Comparison of ENCODE assay signal across 12 mouse cellular contexts in the genomic region with DNA sequence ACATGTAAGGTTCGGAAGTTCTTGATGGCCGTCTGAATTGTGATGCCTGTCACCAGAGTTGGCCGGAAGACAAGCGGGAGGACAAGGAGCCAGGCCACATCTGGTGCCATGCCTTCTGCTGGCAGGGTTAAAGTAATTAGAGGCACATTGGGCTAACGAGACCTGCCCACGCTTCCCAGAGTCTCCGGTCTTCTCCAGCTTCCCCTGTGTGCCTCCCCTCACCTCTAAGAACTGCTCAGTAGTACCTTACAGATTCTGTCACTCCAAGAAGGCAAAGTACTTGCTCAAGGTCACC. TPM values are rescaled to one million over a fixed set of nuclear protein-coding genes. Genes with fewer than 3 reads are reported as not detected.
DNase-seq lines count a peak whose midpoint lies in the region; ATAC-seq and TF ChIP-seq lines count a peak whose summit lies in the region.
"Had no signal": no experiment of that assay in that cellular context is flagged by ENCODE, and none has a peak within 500 bp of the region (broad histone marks: within the 10 kb centered on the region; RNA-seq: fewer than 3 reads in every experiment).

Gene Rnase13, minus strand, starts transcription at position 203 of the 295 bp plus-strand sequence.

- H3K4me2 ChIP-seq in forebrain, postnatal 0 days (ENCODE audit: low read depth) = no peak within 1 kb of the TSS
- no peak within 1 kb of the TSS for H3K4me2 ChIP-seq in forebrain, embryonic 13.5 days
- H3K4me2 ChIP-seq in hindbrain, embryonic 15.5 days = no peak within 1 kb of the TSS
- no peak within 1 kb of the TSS for H3K4me2 ChIP-seq in hindbrain, embryonic 12.5 days (replicated peaks)
- no peak within 1 kb of the TSS for H3K4me2 ChIP-seq in lung, embryonic 15.5 days

- no peak for TF ChIP-seq POLR2A in olfactory bulb, adult 2 months (IDR thresholded peaks at IDR 0.05; ENCODE audit: insufficient read depth, low read depth, low read length)

- DNase-seq in forebrain, postnatal 0 days = no peak
- no peak for DNase-seq in lung, postnatal 14 days
- DNase-seq in layer of hippocampus, adult 9-10 months (ENCODE audit: low spot score) = no peak
- DNase-seq: adrenal gland, postnatal 10 days; kidney, postnatal 36 days; lung, adult 2 months; right cerebral cortex, postnatal 25 days had no signal

- no peaks in the 10 kb centered on the region for H3K9me3 ChIP-seq in forebrain, postnatal 0 days (ENCODE audit: low read length)
- no peaks in the 10 kb centered on the region for H3K9me3 ChIP-seq in forebrain, embryonic 13.5 days (replicated peaks)
- no peaks in the 10 kb centered on the region for H3K9me3 ChIP-seq in hindbrain, embryonic 15.5 days
- H3K9me3 ChIP-seq in hindbrain, embryonic 12.5 days (replicated peaks) = no peaks in the 10 kb centered on the region
- no peaks in the 10 kb centered on the region for H3K9me3 ChIP-seq in lung, embryonic 15.5 days

- 57% methylated on average over 7 of the region's 7 CpGs for WGBS in forebrain, postnatal 0 days
- WGBS in forebrain, embryonic 13.5 days = 79% methylated on average over 7 of the region's 7 CpGs
- WGBS in hindbrain, embryonic 15.5 days = 79% methylated on average over 7 of the region's 7 CpGs
- 89% methylated on average over 7 of the region's 7 CpGs for WGBS in hindbrain, embryonic 12.5 days
- 76% methylated on average over 7 of the region's 7 CpGs for WGBS in lung, embryonic 15.5 days
- 52% methylated on average over 7 of the region's 7 CpGs for WGBS in olfactory bulb, adult 2 months

- no peaks in the 10 kb centered on the region for H3K4me1 ChIP-seq in forebrain, postnatal 0 days (ENCODE audit: insufficient read depth)
- peaks cover 9% of the 10 kb centered on the region for H3K4me1 ChIP-seq in forebrain, embryonic 13.5 days
- H3K4me1 ChIP-seq in hindbrain, embryonic 15.5 days (replicated peaks) = no peaks in the 10 kb centered on the region
- no peaks in the 10 kb centered on the region for H3K4me1 ChIP-seq in hindbrain, embryonic 12.5 days
- H3K4me1 ChIP-seq in lung, embryonic 15.5 days = peaks cover 14% of the 10 kb centered on the region
- H3K4me1 ChIP-seq in olfactory bulb, adult 2 months (ENCODE audit: control insufficient read depth, insufficient read depth, low read length) = peaks cover 20% of the 10 kb centered on the region

- peak within 1 kb of the TSS; percentile 5; the same call in 1 of the 2 replicates for H3K27ac ChIP-seq in forebrain, postnatal 0 days (ENCODE audit: low read depth, low read length)
- no peak within 1 kb of the TSS for H3K27ac ChIP-seq in forebrain, embryonic 13.5 days
- peak within 1 kb of the TSS; percentile 76 for H3K27ac ChIP-seq in hindbrain, embryonic 15.5 days (replicated peaks)
- H3K27ac ChIP-seq in hindbrain, embryonic 12.5 days = no peak within 1 kb of the TSS
- H3K27ac ChIP-seq in lung, embryonic 15.5 days = peak within 1 kb of the TSS; percentile 59
- H3K27ac ChIP-seq in olfactory bulb, adult 2 months (ENCODE audit: insufficient read depth, low read depth, low read length) = 0 out of 2 replicates have a peak within 1 kb of the TSS, but pooled peaks have one; percentile 11

- no peak for ATAC-seq in forebrain, postnatal 0 days
- no peak for ATAC-seq in forebrain, embryonic 13.5 days
- ATAC-seq in hindbrain, embryonic 15.5 days (ENCODE audit: low FRiP score, low read depth) = peak; percentile 5; the same call in 1 of the 2 replicates
- no peak for ATAC-seq in hindbrain, embryonic 12.5 days (ENCODE audit: low FRiP score)
- ATAC-seq in lung, embryonic 15.5 days (ENCODE audit: borderline replicate concordance, extremely low read depth, low FRiP score, low TSS enrichment) = no peak

- H3K4me3 ChIP-seq in forebrain, postnatal 0 days (ENCODE audit: low read depth, low read length) = no peak within 1 kb of the TSS
- H3K4me3 ChIP-seq in forebrain, embryonic 13.5 days = no peak within 1 kb of the TSS
- H3K4me3 ChIP-seq in hindbrain, embryonic 15.5 days = no peak within 1 kb of the TSS
- no peak within 1 kb of the TSS for H3K4me3 ChIP-seq in hindbrain, embryonic 12.5 days
- H3K4me3 ChIP-seq in lung, embryonic 15.5 days = no peak within 1 kb of the TSS
- H3K4me3 ChIP-seq in olfactory bulb, adult 2 months (ENCODE audit: insufficient read depth, low read depth, low read length) = no peak within 1 kb of the TSS

- TF ChIP-seq CTCF in forebrain, postnatal 0 days (IDR thresholded peaks at IDR 0.05; ENCODE audit: low read depth) = no peak
- TF ChIP-seq CTCF in olfactory bulb, adult 2 months (IDR thresholded peaks at IDR 0.05; ENCODE audit: insufficient read depth, low read depth, low read length) = no peak

- no peaks in the 10 kb centered on the region for H3K36me3 ChIP-seq in forebrain, postnatal 0 days (ENCODE audit: insufficient read depth)
- no peaks in the 10 kb centered on the region for H3K36me3 ChIP-seq in forebrain, embryonic 13.5 days (ENCODE audit: poor library complexity, severe bottlenecking)
- no peaks in the 10 kb centered on the region for H3K36me3 ChIP-seq in hindbrain, embryonic 15.5 days
- H3K36me3 ChIP-seq in hindbrain, embryonic 12.5 days = no peaks in the 10 kb centered on the region
- H3K36me3 ChIP-seq in lung, embryonic 15.5 days = no peaks in the 10 kb centered on the region

- no peaks in the 10 kb centered on the region for H3K27me3 ChIP-seq in forebrain, postnatal 0 days (ENCODE audit: insufficient read depth, low read length)
- H3K27me3 ChIP-seq in forebrain, embryonic 13.5 days = no peaks in the 10 kb centered on the region
- H3K27me3 ChIP-seq in hindbrain, embryonic 15.5 days = no peaks in the 10 kb centered on the region
- H3K27me3 ChIP-seq in hindbrain, embryonic 12.5 days = no peaks in the 10 kb centered on the region
- H3K27me3 ChIP-seq in lung, embryonic 15.5 days = no peaks in the 10 kb centered on the region

- no peak within 1 kb of the TSS for H3K9ac ChIP-seq in forebrain, postnatal 0 days
- no peak within 1 kb of the TSS for H3K9ac ChIP-seq in forebrain, embryonic 13.5 days
- no peak within 1 kb of the TSS for H3K9ac ChIP-seq in hindbrain, embryonic 15.5 days
- no peak within 1 kb of the TSS for H3K9ac ChIP-seq in hindbrain, embryonic 12.5 days
- H3K9ac ChIP-seq in lung, embryonic 15.5 days = no peak within 1 kb of the TSS

RNA-seq across cellular contexts. Expression of gene Rnase13, which starts in this region (rescaled TPM):
- not detected in 2 replicates for total RNA-seq in forebrain, postnatal 0 days (2014; rRNA removed)
- polyA plus RNA-seq in forebrain, postnatal 0 days (2015; fragmentation: Nextera tagmentation; extraction: Ambion mirVana) = not detected in 2 replicates
- polyA plus RNA-seq in forebrain, embryonic 13.5 days (2015; fragmentation: Nextera tagmentation; extraction: Ambion mirVana) = not detected in 2 replicates
- polyA plus RNA-seq in hindbrain, embryonic 15.5 days (2015; fragmentation: Nextera tagmentation; extraction: Ambion mirVana) = not detected in 2 replicates
- not detected in 2 replicates for polyA plus RNA-seq in hindbrain, embryonic 12.5 days (2016; fragmentation: Nextera tagmentation; extraction: Ambion mirVana)
- polyA plus RNA-seq in lung, embryonic 15.5 days (2015; fragmentation: Nextera tagmentation; extraction: Ambion mirVana) = not detected in 2 replicates
- not detected in 2 replicates for polyA plus RNA-seq in olfactory bulb, adult 2 months (2012; ENCODE audit: insufficient read depth, insufficient read length, low replicate concordance, missing spikeins)
- total RNA-seq: adrenal gland, postnatal 10 days had no signal
- polyA plus RNA-seq: lung, adult 2 months had no signal

Comparison
In these comparisons a context has a peak if more than half of its experiments do, and no peak if none do; other contexts are left out.
1. H3K27ac ChIP-seq: peak in forebrain, postnatal 0 days (single experiment), lung, embryonic 15.5 days (single experiment) and olfactory bulb, adult 2 months (single experiment); none in forebrain, embryonic 13.5 days (single experiment) and hindbrain, embryonic 12.5 days (single experiment).
2. Peak in ATAC-seq and H3K27ac ChIP-seq in hindbrain, embryonic 15.5 days; RNA of the gene not detected or under 1 TPM.